Mouse (Mus musculus) liver, postnatal 0 days (tissue): ENCODE measurements around the gene Tnpo1. TPM values are rescaled to one million over a fixed set of nuclear protein-coding genes. Genes with fewer than 3 reads are reported as not detected.

Source experiments
- ATAC-seq: fragments of 200-750 bp; cut with Nextera tagmentation; 2 replicates; pipeline ENCODE4 v1.8.0; 2017; ENCODE audit warnings: mild to moderate bottlenecking, moderate library complexity
- DNase-seq: peaks from one replicate; pipeline ENCODE4 v3.0.0-alpha.2; 2016
- H3K27ac ChIP-seq: fragments of 300-500 bp; sonication (generic); 2 replicates; pipeline ENCODE4 v1.5.1; 2014; ENCODE audit warnings: antibody characterized with exemption, moderate library complexity, mild to moderate bottlenecking, low read depth
- H3K27me3 ChIP-seq: fragments of 300-500 bp; sonication (generic); 2 replicates; pipeline ENCODE4 v1.6.1; 2014; ENCODE audit warnings: low read length, control low read depth, mixed read lengths; ENCODE audit not compliant: insufficient read depth
- H3K36me3 ChIP-seq: fragments of 300-500 bp; sonication (generic); replicated peaks from 2 replicates; pipeline ENCODE4 v1.6.1; 2014; ENCODE audit warnings: mild to moderate bottlenecking, control low read depth, low read length, moderate library complexity, mixed read lengths; ENCODE audit not compliant: insufficient read depth
- H3K4me1 ChIP-seq: fragments of 300-500 bp; sonication (generic); 2 replicates; pipeline ENCODE4 v1.6.1; 2014; ENCODE audit warnings: antibody characterized with exemption, mild to moderate bottlenecking, control low read depth; ENCODE audit not compliant: insufficient read depth
- H3K4me2 ChIP-seq: fragments of 300-500 bp; sonication (generic); 2 replicates; pipeline ENCODE4 v1.6.1; 2014; ENCODE audit warnings: low read depth, mild to moderate bottlenecking, low read length, moderate library complexity, mixed read lengths
- H3K4me3 ChIP-seq: fragments of 300-500 bp; sonication (generic); 2 replicates; pipeline ENCODE4 v1.5.1; 2014; ENCODE audit warnings: low read depth, low read length
- H3K9ac ChIP-seq: fragments of 300-500 bp; sonication (generic); replicated peaks from 2 replicates; pipeline ENCODE4 v1.6.1; 2014; ENCODE audit warnings: mild to moderate bottlenecking, moderate library complexity
- H3K9me3 ChIP-seq: fragments of 300-500 bp; sonication (generic); 2 replicates; pipeline ENCODE4 v1.6.1; 2016; ENCODE audit warnings: mild to moderate bottlenecking, control low read depth, low read length, mixed read lengths
- CTCF ChIP-seq: sonication (generic); IDR thresholded peaks from 2 replicates; pipeline ENCODE4 v1.5.1; 2016; ENCODE audit warnings: antibody characterized with exemption, low read depth
- EP300 ChIP-seq: IDR thresholded peaks from 2 replicates; pipeline ENCODE4 v1.6.1; 2016; ENCODE audit warnings: antibody characterized with exemption, low read depth, mild to moderate bottlenecking
- WGBS: fragments of 180-500 bp; shearing (Covaris S2); extraction: QIAGEN DNeasy Blood & Tissue Kit; methylation state at CpG from one replicate; pipeline ENCODE4 v1.1.7; 2014; ENCODE audit not compliant: insufficient replicate concordance; 5-methylcytosine and 5-hydroxymethylcytosine counted together
- polyA plus RNA-seq: library from polyadenylated mRNA; unstranded; fragments of >200 nt; fragmentation: Nextera tagmentation; extraction: Ambion mirVana; gene quantifications from 2 replicates; pipeline ENCODE4 v1.2.1, GENCODE M21; 2015

Gene Tnpo1
- polyA plus RNA-seq, 1 experiment from 2014 or later: 14.0 TPM

GRCm38 (mm10) chr13:98880336-98880735, 45.8 kb downstream of the Tnpo1 start:
- no peak overlapping the region for H3K27ac ChIP-seq
- H3K36me3 ChIP-seq: peaks cover 64% of the 10 kb centered on the region
- no peaks in the 10 kb centered on the region for H3K9me3 ChIP-seq
- no peak overlapping the region for H3K4me2 ChIP-seq
- no peak overlapping the region for H3K9ac ChIP-seq
- H3K4me3 ChIP-seq: no peak overlapping the region
- H3K4me1 ChIP-seq: no peaks in the 10 kb centered on the region
- ATAC-seq: no peak
- TF ChIP-seq EP300 (no peak), CTCF (no peak)
- WGBS: 66% methylated on average over 2 of the region's 2 CpGs
- H3K27me3 ChIP-seq: no peaks in the 10 kb centered on the region
- no peak for DNase-seq

- Histone ChIP-seq H3K27me3 (no peaks in the 10 kb centered on the region), H3K4me3 (no peak overlapping the region), H3K9me3 (no peaks in the 10 kb centered on the region), H3K9ac (no peak overlapping the region), H3K36me3 (peaks cover 62% of the 10 kb centered on the region), H3K4me2 (no peak overlapping the region), H3K27ac (no peak overlapping the region), H3K4me1 (no peaks in the 10 kb centered on the region)
- no peak for ATAC-seq
- WGBS: 90% methylated on average over 6 of the region's 6 CpGs
- TF ChIP-seq EP300 (no peak), CTCF (no peak)
- no peak for DNase-seq
Measured at GRCm38 (mm10) chr13:98879422-98879821, 46.8 kb downstream of the Tnpo1 start.

- Histone ChIP-seq H3K4me2 (no peak overlapping the region), H3K27me3 (no peaks in the 10 kb centered on the region), H3K4me1 (no peaks in the 10 kb centered on the region), H3K4me3 (no peak overlapping the region), H3K36me3 (peaks cover 62% of the 10 kb centered on the region), H3K27ac (no peak overlapping the region), H3K9ac (no peak overlapping the region), H3K9me3 (no peaks in the 10 kb centered on the region)
- ATAC-seq (no peak), DNase-seq (no peak)
- TF ChIP-seq EP300 (no peak), CTCF (no peak)
- 84% methylated on average over 2 of the region's 2 CpGs for WGBS
Measured at GRCm38 (mm10) chr13:98877165-98877564, 49.0 kb downstream of the Tnpo1 start.

- Histone ChIP-seq H3K4me2 (no peak overlapping the region), H3K9ac (no peak overlapping the region), H3K27ac (no peak overlapping the region), H3K4me1 (no peaks in the 10 kb centered on the region), H3K4me3 (no peak overlapping the region), H3K27me3 (no peaks in the 10 kb centered on the region), H3K9me3 (no peaks in the 10 kb centered on the region), H3K36me3 (peaks cover 68% of the 10 kb centered on the region)
- TF ChIP-seq EP300 (no peak), CTCF (no peak)
- DNase-seq: no peak
- 68% methylated on average over 3 of the region's 3 CpGs for WGBS
- ATAC-seq: no peak
Measured at GRCm38 (mm10) chr13:98874727-98875126, 51.5 kb downstream of the Tnpo1 start.

DNA sequence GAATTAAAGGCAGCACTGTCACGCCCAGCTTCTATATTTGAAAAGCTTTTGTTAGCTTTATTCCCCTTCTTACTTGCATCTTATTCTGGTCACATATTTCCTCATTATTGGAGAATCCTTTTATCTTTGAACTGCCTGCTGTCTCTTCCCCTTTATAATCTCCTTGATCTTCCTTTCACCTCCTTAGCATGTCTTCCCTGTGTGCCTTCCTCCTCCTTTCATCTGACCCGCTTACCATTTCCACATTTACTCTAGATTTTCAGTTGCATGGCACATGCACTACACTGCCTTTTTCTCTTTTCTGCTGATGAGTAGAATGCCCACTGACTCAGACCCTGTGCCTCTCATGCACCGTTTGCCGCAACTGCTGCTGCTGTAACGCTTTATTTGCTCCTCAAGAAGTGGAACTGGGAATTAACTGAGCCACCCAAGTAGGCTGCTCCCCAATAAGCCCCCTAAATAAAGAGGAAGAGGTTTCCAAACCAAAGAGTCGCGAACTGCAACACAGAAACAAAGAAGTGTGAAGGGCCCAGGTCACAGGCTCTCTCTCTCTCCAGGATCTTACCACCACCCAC, 53.8 kb downstream of the Tnpo1 start:
- H3K4me3 ChIP-seq: no peak overlapping the region
- peaks cover 58% of the 10 kb centered on the region for H3K36me3 ChIP-seq
- ATAC-seq: no peak

DNA sequence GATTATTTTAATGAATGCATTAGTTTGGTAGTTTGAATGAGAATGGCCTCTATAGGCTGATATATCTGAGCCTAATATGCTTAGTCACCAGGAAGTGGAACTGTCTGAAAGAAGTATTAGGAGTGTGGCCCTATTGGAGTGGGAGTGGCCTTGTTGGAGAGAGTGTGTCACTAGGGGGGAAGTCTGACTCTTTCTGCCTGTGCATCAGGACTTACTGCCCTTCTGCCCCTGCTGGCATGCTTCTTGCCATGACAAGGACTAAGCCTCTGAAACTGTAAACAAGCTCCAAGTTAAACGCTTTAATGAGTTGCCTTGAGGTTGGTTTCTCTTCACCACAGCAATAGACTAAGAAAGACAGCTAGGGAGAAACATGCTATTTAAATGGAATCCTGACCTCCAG, 54.9 kb downstream of the Tnpo1 start:
- H3K4me1 ChIP-seq: no peaks in the 10 kb centered on the region
- DNase-seq (no peak), ATAC-seq (peak; percentile 43)
- 0 out of 2 replicates have a peak overlapping the region, but pooled peaks have one; percentile 11 for H3K27ac ChIP-seq
- no peaks in the 10 kb centered on the region for H3K9me3 ChIP-seq
- TF ChIP-seq CTCF: 0 out of 2 replicates have a peak, but pooled peaks have one; percentile 17
- no peak for TF ChIP-seq EP300
- no peak overlapping the region for H3K4me2 ChIP-seq
- peaks cover 59% of the 10 kb centered on the region for H3K36me3 ChIP-seq
- no peaks in the 10 kb centered on the region for H3K27me3 ChIP-seq
- 63% methylated on average over 1 of the region's 1 CpGs for WGBS
- H3K9ac ChIP-seq: no peak overlapping the region
- no peak overlapping the region for H3K4me3 ChIP-seq

More for the DNA sequence above, 53.8 kb downstream of the Tnpo1 start:
- Histone ChIP-seq H3K9me3 (no peaks in the 10 kb centered on the region), H3K4me1 (no peaks in the 10 kb centered on the region), H3K27me3 (no peaks in the 10 kb centered on the region), H3K4me2 (no peak overlapping the region), H3K9ac (no peak overlapping the region), H3K27ac (no peak overlapping the region)
- 79% methylated on average over 7 of the region's 7 CpGs for WGBS
- TF ChIP-seq CTCF: no peak
- TF ChIP-seq EP300: no peak
- DNase-seq: no peak
